Mouse (Mus musculus): ENCODE measurements around the gene Capn9.

DNA sequence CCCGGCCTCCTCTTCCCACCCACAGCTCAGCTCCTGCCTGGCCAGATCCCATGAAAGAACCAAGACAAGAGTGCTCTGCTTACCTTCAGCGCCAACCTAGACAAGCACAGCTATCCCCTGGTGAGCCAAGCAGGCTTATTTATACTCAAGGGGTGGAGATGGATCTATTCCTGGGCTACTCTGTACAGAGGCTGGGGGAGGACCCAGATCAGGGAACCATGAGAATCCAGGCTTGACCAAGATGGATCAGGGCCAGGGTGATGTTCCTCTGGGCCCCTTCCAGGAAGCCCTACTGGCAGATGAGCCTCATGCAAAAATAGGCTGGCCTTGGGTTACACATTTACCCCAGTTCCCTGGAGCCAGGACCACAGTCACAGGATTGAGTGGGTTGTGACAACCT, 6.3 kb upstream of the Capn9 start, which contains the start of gene Agt:
- no peak for TF ChIP-seq GATA1 (IDR thresholded peaks at IDR 0.05; ENCODE audit: low read length)
- TF ChIP-seq TAL1 (IDR thresholded peaks at IDR 0.05; ENCODE audit: low read length) = no peak

Measured in erythroblast, embryonic 14.5 days (primary cell).